Mouse (Mus musculus) ovary, postnatal 14 days (tissue): Measurements from ENCODE around the gene Cyp1b1.

Source experiments
- DNase-seq: peaks from one replicate; pipeline ENCODE4 v3.0.0; 2022; ENCODE audit warnings: low spot score

Gene Cyp1b1

GRCm38 (mm10) chr17:79713643-79714367 is 1.1 kb downstream of the Cyp1b1 start:
- DNase-seq, result peak; percentile 24

GRCm38 (mm10) chr17:79713276-79713642 is 1.6 kb downstream of the Cyp1b1 start:
- DNase-seq, result no peak

GRCm38 (mm10) chr17:79712536-79712935 is 2.3 kb downstream of the Cyp1b1 start:
- DNase-seq, result no peak

GRCm38 (mm10) chr17:79711944-79712343 is 2.9 kb downstream of the Cyp1b1 start:
- DNase-seq, result no peak

- DNase-seq, result no peak
Measured at GRCm38 (mm10) chr17:79710246-79710842, 4.5 kb downstream of the Cyp1b1 start.

- no peak for DNase-seq
Measured at GRCm38 (mm10) chr17:79709718-79710117, 5.1 kb downstream of the Cyp1b1 start.

GRCm38 (mm10) chr17:79708168-79708567 is 6.7 kb downstream of the Cyp1b1 start:
- no peak for DNase-seq

GRCm38 (mm10) chr17:79705671-79706455 is 9.0 kb downstream of the Cyp1b1 start:
- no peak for DNase-seq

- no peak for DNase-seq
Measured at GRCm38 (mm10) chr17:79700871-79701270, 14.0 kb downstream of the Cyp1b1 start.

- DNase-seq, result no peak
Measured at GRCm38 (mm10) chr17:79699197-79699596, 15.7 kb downstream of the Cyp1b1 start.

GRCm38 (mm10) chr17:79695541-79695940 is 19.3 kb downstream of the Cyp1b1 start:
- DNase-seq, result no peak

GRCm38 (mm10) chr17:79695106-79695505 is 19.8 kb downstream of the Cyp1b1 start:
- DNase-seq, result no peak

- DNase-seq, result no peak
Measured at GRCm38 (mm10) chr17:79670837-79671236, 44.0 kb downstream of the Cyp1b1 start.

GRCm38 (mm10) chr17:79664106-79664417 is 50.8 kb downstream of the Cyp1b1 start:
- no peak for DNase-seq

GRCm38 (mm10) chr17:79663393-79664105 is 51.3 kb downstream of the Cyp1b1 start:
- peak; percentile 9 for DNase-seq

GRCm38 (mm10) chr17:79661848-79662247 is 53.0 kb downstream of the Cyp1b1 start:
- DNase-seq, result no peak

GRCm38 (mm10) chr17:79661387-79661786 is 53.5 kb downstream of the Cyp1b1 start:
- DNase-seq, result peak; percentile 62

GRCm38 (mm10) chr17:79658863-79659262 is 56.0 kb downstream of the Cyp1b1 start:
- DNase-seq, result no peak

- no peak for DNase-seq
Measured at GRCm38 (mm10) chr17:79658452-79658851, 56.4 kb downstream of the Cyp1b1 start.

GRCm38 (mm10) chr17:79657785-79658184 is 57.1 kb downstream of the Cyp1b1 start:
- no peak for DNase-seq

GRCm38 (mm10) chr17:79654187-79654586 is 60.7 kb downstream of the Cyp1b1 start:
- no peak for DNase-seq

GRCm38 (mm10) chr17:79653171-79653570 is 61.7 kb downstream of the Cyp1b1 start:
- DNase-seq, result no peak
